Mouse (Mus musculus): ENCODE data around the gene Oat. TPM values are rescaled to one million over a fixed set of nuclear protein-coding genes. Genes with fewer than 3 reads are reported as not detected.

Gene Oat
- total RNA-seq, 2 experiments from 2014 or later, result 150 to 177 TPM

GRCm38 (mm10) chr7:132594325-132594724 is 18.1 kb upstream of the Oat start:
- DNase-seq (ENCODE audit: low spot score), result no peak

DNA sequence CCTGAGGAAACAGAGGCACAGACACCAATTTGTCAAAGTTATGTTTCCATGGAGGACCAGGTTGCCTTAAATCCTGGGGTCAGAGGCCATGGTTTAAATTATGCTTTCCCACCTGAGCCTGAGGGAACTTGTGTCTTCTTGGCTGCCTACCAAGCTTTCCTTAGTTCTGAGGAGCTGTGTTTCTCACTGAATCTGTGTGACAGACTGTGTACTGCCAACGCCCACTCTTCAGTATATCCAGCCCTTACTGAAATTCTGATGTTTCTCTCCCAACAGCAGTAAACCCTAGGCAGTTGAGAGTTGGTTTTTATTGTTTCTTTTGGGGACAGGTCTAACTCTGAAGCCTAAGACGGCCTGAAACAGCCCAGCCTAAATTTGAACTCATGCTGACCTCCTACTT is 17.6 kb upstream of the Oat start:
- DNase-seq (ENCODE audit: low spot score), result no peak

GRCm38 (mm10) chr7:132589610-132590009 is 13.4 kb upstream of the Oat start:
- no peak for DNase-seq (ENCODE audit: low spot score)

DNA sequence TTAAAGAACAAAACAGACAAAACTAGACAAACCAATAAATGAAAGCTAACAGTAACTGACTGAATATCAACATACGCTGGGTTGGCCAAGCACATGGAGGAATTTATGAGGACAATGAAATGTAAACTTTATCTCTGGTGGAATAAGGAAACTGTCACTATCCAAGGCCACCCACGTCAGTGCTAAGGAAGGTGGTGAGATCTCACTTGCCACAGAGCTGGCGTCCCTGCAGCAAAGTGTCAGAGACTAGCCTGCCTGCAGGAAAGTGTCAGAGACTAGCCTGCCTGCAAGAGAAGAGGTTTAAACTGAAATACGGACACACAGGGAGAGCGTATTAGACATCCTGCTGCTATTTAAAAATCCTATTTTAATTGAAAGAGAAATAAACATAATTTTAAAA is 11.0 kb upstream of the Oat start:
- no peak for DNase-seq (ENCODE audit: low spot score)

GRCm38 (mm10) chr7:132585695-132586491 is 9.7 kb upstream of the Oat start:
- DNase-seq (ENCODE audit: low spot score), result no peak

DNA sequence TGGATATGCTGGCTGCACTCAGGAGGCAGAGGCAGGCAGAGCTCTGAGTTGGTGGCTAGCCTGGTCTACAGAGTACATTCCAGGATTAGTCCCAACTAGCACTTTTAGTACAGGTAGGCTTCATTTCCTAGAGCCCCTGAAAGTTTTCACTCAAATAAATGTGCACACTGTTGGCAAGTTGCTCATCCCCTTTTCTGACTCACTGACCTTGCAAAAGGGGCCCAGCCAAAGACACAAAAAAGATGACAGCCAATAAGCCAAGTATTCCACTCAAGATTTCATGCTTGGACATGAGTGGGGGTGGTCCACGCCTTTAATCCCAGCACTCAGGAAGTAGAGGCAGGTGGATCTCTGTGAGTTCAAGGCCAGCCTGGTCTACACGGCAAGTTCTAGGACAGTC is 5.2 kb upstream of the Oat start:
- no peak for DNase-seq (ENCODE audit: low spot score)

GRCm38 (mm10) chr7:132580511-132580910 is 4.3 kb upstream of the Oat start:
- no peak for DNase-seq (ENCODE audit: low spot score)

- DNase-seq (ENCODE audit: low spot score), result no peak
Measured at GRCm38 (mm10) chr7:132576891-132577290, 693 bp upstream of the Oat start.

GRCm38 (mm10) chr7:132575623-132576022 is 575 bp downstream of the Oat start:
- DNase-seq (ENCODE audit: low spot score), result peak; percentile 85

GRCm38 (mm10) chr7:132574646-132575045 is 1.6 kb downstream of the Oat start:
- no peak for DNase-seq (ENCODE audit: low spot score)

DNA sequence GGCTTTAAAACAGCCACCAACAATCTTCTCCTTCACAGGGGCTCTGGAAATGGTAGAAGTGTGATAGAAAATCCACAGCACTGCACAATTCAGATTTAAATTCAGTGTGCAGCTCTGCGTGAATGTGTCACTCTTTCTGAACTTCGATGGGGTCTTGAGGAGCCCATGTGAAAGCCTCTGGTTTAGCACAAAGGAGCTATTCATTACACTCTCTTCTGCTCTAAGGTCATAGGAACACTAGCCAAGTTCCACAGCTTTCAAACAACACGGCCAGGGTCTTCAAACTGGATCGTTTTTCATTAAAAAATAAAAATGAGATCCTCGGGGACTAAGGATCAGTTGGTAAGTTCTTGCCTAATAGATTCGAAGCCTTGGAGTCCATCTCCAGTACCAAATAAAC is 3.0 kb downstream of the Oat start:
- no peak for DNase-seq (ENCODE audit: low spot score)

- DNase-seq (ENCODE audit: low spot score), result no peak
Measured at GRCm38 (mm10) chr7:132572738-132573137, 3.5 kb downstream of the Oat start.

DNA sequence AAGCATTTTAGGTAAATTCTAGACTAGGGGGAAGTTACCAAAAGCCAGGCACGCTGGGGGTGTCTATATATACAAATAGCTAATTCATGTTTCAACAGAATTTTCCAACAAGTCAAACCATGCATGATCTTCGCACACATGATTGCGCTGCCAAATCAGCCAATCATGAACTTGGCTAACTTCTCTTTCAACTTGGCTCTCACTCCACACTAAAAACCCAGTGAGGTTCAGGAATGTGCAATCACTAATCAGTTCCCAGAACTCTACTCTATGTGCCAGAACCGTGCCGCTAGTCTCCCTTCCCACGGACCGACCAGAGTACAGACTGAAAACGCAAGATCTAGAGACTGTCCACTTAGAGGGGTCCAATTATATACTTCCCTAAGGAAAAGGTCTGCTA is 4.7 kb downstream of the Oat start:
- DNase-seq (ENCODE audit: low spot score), result no peak

DNA sequence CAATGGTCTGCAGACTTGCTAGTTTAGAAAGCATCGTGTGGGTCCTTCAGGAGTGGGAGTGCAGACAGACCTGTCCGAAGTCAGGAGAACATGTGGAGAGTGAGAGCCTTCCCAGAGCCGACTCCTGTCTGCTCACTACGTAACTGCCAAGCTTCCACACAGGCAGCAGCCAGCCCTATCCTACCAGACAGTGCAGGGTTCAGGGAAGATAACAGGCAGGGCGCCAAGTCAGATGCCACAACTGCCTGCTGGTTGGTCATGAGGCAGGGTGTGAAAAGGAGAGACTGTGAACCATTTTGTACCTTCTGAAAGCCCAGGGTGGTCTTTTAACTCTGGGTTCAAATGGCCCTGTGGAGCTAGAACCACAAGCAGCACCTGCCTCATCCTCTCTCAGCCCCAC is 6.1 kb downstream of the Oat start:
- DNase-seq (ENCODE audit: low spot score), result no peak

DNA sequence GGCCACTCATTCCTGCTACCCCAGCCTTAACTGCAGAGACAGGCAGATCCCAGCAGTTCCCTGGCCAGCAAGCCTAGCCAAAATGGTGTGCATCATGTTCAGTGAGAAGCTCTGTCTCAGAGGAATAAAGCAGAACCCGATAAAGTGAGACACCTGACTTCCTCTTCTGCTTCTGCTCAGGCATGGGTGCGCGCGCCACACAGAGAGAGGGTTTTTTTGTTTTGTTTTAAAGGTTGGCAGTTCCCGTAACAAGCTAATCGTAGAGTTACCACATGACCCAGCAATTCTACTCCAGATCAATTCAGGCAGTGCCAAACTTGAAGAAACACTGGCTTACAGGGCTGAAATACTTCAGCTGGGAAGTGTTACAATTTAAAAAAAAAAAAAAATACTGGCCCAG is 7.4 kb downstream of the Oat start:
- DNase-seq (ENCODE audit: low spot score), result no peak

DNA sequence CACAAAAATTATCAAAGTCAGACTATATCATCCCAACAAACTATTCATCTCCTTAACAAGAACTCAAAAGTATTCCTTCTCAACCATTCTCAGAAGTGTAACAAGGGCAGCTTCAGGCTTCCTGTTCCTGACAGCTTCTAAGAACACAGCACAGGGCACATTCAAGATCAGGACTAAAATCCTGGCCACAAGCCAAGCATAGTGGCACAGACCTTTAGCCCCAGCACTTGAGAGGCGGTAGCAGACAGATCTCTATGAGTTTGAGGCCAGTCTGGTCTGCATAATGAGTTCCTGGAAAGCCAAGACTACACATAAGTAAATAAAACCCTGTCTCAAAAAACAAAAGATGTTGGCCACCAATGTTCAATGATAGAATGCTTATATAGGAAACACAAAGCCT is 10.4 kb downstream of the Oat start:
- DNase-seq (ENCODE audit: low spot score), result no peak

DNA sequence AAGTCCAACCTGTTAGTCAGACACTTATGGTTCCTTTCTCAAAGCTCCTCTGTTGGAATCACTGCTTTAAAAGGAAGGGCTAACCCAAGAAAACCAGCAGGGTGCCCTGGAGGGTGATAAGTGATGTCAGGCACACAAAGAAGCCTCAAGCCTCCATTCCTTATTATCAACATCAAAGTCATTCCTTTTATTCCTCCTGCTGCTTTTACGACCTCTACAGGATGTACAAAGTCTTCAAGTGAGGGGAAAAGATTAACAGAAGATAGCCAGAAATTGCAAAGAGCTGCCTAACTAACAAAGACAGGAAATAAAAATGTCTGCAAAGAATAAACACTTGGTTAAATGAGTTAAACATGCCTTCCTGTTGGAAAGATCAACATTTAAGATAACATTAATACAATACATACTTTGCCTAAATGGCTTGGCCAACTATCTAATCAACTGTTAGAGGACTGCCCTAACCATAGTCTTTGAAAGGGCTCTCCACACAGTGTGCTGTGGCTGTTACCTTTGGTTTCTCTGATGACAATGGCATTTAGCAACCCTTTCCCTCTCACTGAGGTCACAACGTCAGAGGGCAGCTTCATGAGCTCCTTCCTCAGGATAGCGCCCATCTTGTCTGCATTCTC is 16.9 kb downstream of the Oat start:
- no peak for DNase-seq (ENCODE audit: low spot score)

DNA sequence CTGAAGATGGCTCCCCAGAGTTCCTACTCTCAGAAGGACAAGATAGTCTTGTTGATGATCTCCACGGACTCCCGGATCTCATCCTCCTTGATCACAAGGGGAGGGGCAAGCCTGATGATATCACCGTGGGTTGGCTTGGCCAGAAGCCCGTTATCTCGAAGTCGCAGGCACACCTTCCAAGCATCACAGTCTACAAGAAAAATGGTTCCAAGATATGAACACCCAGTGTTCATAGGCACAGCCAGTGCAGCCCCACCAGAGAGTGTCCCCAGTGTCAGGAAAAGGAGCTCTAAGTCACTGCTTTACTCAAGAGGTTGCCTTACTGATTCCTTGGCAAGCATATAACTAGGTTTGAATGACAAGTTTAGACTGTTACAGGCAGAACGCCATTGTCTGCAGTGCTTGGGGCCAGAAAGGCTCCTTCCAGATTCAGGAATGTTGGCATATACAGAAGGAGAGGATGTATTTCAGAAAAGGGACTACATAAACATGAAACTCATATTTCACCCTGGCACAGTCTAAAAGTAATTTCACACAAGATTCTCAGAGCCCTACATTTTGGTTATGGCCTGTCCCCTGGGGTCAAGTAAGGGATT is 18.0 kb downstream of the Oat start:
- peak; percentile 73 for DNase-seq (ENCODE audit: low spot score)

GRCm38 (mm10) chr7:132556575-132556974 is 19.6 kb downstream of the Oat start:
- peak; percentile 51 for DNase-seq (ENCODE audit: low spot score)

DNA sequence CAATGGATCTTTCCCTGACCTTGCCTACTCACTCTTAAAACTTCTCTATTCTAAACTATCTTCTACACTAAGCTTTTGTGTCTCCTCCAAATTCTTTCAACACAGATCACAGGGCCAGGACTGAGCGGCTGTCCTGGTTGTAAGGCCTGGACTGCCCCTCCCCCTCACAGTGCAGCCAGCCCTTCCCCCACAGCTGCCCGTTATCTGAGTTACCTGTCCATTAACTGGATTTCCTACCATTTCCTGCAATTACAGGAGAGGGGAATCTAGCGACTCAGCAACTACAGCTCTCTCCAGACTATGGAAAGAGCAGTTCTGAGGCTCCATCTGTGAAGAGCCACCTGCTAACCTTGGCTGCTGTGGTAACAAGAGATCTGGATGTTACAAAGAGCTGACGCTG is 20.3 kb downstream of the Oat start:
- DNase-seq (ENCODE audit: low spot score), result no peak

- no peak for DNase-seq (ENCODE audit: low spot score)
Measured at GRCm38 (mm10) chr7:132554091-132554490, 22.1 kb downstream of the Oat start.

GRCm38 (mm10) chr7:132551351-132552126 is 24.7 kb downstream of the Oat start:
- peak; percentile 97 for DNase-seq (ENCODE audit: low spot score)

Measured in gastrocnemius, adult 18-20 months (tissue).